Mouse (Mus musculus): Measurements from ENCODE around the gene Slc35d3.

Slc35d3 gene

DNA sequence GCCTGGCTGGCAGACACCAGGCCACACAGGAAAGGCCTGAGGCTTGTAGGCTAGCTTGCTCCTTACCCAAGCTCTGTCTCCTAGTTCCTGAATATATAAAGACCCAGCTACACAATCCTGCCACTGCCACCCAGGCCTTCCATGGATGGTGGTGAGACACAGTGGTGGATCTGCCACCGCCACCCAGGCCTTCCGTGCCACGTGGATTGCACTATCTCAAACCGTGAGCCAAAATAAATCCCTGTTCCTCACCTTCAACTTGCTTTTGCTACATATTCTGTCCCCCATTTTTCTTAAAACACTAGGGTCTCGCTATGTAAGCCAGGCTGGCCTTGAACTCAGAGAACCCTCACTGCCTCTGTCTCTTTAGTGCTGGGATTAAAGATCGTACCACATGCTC is 17.0 kb downstream of the Slc35d3 start:
- no peak for DNase-seq (ENCODE audit: low spot score)

DNA sequence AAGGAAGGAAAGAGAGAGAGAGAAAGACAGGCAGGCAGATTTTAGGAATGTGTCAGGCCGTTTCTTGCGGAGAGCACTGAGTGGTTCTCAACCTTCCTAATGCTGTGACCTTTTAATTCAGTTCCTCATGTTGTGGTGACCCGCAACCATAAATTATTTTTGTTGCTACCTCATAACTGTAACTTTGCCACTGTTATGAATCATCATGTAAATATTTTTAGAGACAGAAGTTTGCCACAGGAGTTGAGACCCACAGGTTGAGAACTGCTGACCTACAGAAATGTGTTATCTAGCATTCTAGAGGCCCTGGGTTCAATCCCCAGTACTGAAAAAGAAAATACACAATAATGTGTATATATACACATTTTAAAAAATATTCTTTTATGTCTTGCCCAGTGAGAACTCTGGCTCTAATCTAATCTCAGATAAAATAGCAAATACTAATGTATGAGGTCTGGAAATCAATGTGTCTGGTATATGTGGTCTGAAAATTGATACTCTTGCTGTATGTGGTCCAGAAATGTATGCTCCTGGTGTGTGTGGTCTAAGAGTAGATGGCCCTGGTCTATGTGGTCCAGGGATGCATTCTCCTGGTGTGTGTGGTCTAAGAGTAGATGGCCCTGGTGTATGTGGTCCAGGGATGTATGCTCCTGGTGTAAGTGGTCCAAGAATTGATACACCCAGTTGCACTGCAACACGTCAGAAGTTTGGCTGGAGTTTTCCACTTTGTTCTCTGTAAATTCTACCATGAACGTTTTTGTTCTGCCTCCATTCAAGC is 20.0 kb downstream of the Slc35d3 start:
- DNase-seq (ENCODE audit: low spot score) = no peak

DNA sequence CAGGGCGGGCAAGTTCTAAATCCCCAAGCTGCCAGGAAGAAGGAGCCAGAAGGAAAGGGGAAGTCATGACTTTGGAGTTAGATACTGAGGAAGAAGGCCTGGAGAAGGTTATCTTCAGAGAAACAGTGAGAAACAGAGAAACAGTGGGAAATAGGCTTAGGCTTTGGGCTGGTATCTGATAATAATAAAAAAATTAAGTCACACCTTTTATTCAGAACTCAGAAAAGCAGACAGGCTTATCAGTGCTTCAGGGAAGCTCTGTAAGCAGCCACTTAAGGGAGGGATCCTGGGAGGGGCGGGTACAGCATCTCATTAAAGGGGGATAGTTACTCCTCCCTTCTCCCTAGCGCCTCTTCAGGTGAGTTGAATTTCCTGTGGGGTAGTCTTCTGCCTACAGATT is 30.3 kb downstream of the Slc35d3 start:
- DNase-seq (ENCODE audit: low spot score) = no peak

DNA sequence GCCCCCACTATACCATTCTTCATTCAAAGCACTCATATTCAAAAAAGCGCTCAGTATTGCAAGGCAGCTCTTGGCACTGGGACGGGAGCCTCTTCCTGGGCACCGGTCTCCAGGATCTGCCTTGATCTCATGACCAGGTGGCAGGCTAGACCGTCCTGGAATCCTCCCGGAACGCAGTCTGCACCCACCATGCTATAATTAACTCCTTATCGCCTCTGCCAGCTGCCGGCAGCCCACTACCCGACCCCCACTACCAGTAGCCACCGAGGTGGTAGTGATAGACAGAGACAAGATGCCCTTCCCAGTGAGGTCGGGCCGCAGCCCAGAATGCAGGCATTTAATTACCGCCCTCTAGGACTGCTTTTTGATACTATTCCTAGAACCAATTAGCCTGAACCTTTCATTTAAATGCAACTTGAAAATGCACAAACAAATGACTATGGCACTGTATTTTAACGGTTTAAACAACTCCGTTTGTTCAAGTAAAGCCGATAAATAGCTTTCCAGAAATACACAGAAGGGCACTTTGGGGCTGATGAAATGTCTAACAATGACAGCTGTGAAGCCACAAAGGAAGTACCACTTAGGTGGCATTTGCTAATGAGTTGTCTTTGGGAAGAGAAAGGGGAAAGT is 32.4 kb downstream of the Slc35d3 start:
- no peak for DNase-seq (ENCODE audit: low spot score)

DNA sequence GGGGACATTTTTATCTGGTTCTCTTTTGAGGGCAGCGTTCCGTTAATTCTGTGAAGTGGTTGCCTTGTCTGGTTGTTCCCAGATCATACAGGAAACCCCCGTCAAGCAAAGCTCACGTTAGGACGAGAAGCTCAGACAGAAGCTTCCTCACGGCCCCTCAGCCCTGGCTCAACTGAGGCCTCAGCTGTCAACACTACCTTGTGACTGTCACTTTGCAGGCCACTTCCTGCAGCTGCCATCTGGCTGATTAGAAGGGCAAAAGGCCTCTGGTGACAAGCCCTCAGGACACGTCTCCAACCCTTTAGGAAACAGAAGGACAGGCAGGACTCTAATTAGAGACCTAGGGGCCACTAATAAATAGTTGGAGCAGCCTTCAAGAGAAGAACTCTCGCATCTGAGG is 35.9 kb downstream of the Slc35d3 start:
- peak; percentile 35 for DNase-seq (ENCODE audit: low spot score)

DNA sequence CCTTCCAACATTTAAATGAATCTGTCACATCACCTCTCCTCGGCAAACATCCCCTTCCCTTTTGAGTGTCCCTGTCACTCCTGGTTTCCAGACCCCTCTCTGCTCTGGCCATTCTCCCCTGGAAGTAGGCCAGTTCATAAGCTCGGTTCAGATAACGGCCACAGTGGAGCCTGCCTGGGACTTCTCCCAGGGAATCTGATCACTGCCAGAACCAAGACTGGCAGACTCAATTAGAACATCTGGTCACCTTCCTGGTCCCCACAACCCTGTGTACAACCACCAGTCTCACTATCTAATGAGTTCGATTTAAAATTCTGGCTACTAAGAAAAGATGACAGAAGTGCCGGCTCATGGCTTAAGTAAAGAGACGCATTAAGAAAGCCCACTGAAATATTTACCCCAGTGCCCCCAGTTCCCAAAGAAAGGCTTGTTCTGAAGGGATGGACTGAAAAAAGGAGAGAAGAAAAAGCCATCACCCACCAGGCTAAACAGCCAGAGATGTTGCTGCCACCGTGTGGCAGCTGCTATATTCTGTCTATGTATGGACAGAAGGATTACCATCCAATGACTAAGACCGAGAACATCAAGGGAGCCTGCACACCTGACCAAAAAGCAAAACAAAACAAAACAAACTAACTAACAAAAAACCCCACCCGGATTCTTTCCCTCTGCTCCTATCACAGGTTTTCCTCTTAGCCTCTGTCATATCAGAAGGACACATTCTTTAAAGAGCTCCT is 39.7 kb downstream of the Slc35d3 start:
- DNase-seq (ENCODE audit: low spot score) = peak; percentile 13

DNA sequence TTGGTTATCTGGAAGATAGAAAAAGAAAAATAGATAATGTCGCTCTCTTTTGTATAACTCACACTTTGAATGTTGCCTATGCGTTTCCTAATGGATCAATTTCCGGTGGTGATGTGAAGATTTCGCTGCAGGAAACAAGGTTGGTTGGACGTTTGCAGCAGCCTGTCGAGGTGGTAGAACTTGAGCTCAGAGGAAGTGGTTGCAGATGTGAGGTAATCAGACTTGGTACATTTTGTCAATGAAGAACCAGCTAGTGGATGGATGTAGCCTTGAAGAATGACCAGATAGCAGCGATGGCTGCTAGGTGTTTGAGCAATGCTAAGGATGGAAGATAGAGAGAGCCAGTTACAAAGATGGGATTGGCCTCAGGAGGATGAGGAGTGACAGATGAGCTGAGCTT is 46.5 kb downstream of the Slc35d3 start:
- no peak for DNase-seq (ENCODE audit: low spot score)

DNA sequence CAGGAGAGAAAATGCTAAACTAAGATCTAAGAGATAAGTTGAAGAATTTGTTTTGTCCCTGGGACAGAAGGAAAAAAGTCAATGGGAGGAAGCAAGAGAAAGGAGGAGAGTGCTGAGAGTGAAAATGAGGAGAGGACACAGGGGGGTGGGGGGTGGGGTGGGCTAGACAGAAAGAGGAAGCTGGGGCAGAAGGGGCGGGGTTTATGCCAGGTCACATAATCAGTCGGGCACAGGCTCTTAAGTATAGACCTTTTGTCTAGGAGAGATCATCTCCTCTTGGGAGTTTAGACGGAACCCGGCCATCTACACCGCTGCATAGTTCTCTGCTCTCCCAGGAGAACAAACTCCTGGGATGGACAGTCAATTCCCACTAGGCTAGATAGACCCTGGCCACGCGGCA is 48.3 kb downstream of the Slc35d3 start:
- DNase-seq (ENCODE audit: low spot score) = no peak
